ENCODE assay signal across 38 mouse cellular contexts in the genomic region with DNA sequence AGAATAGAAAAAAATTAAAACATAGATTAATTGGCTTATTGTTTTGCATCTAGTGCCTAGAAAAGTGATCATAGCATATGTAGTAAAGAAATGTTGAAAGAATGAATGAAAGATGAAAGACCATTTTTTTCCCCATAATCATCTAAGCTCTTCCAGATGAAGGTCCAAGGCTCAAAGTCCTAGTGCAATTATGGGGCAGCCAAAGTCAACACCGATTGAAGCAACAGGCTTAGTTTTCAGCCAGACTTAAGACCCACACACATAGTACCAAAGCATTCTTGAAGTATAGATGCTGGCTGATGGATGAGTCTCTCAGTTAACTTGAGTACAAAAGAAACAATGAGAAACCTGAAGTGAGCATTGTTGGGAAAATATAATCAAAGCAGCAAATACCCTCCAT. TPM values are rescaled to one million over a fixed set of nuclear protein-coding genes. Genes with fewer than 3 reads are reported as not detected.
"Had no signal": no experiment of that assay in that cellular context is flagged by ENCODE, and none has a peak within 500 bp of the region (broad histone marks: within the 10 kb centered on the region; RNA-seq: fewer than 3 reads in every experiment).

No protein-coding gene starts in this region.

- H3K4me3 ChIP-seq: heart, adult 2 months; heart, embryonic 13.5 days; heart, embryonic 15.5 days; hindbrain, embryonic 13.5 days; kidney, embryonic 15.5 days; limb, embryonic 13.5 days; limb, embryonic 15.5 days; liver, embryonic 13.5 days; liver, embryonic 15.5 days had no signal

- H3K27ac ChIP-seq: heart, adult 2 months; heart, embryonic 13.5 days; heart, embryonic 15.5 days; hindbrain, embryonic 13.5 days; kidney, embryonic 15.5 days; kidney, postnatal 0 days; limb, embryonic 13.5 days; limb, embryonic 15.5 days; liver, embryonic 13.5 days; liver, embryonic 15.5 days had no signal

- H3K9ac ChIP-seq: heart, embryonic 13.5 days; heart, embryonic 15.5 days; hindbrain, embryonic 13.5 days; kidney, embryonic 15.5 days; limb, embryonic 13.5 days; limb, embryonic 15.5 days; liver, embryonic 13.5 days; liver, embryonic 15.5 days had no signal

- H3K4me2 ChIP-seq: heart, embryonic 11.5 days; heart, embryonic 13.5 days; heart, embryonic 15.5 days; hindbrain, embryonic 13.5 days; kidney, embryonic 15.5 days; limb, embryonic 13.5 days; limb, embryonic 15.5 days; liver, embryonic 13.5 days; liver, embryonic 15.5 days had no signal

- ATAC-seq: forebrain, embryonic 16.5 days; hindbrain, embryonic 16.5 days; inflammation-experienced regulatory T-cells, adult 6 months had no signal

- H3K36me3 ChIP-seq: heart, embryonic 13.5 days; heart, embryonic 15.5 days; hindbrain, embryonic 13.5 days; kidney, embryonic 15.5 days; limb, embryonic 13.5 days; limb, embryonic 15.5 days; liver, embryonic 13.5 days; liver, embryonic 15.5 days had no signal

- H3K9me3 ChIP-seq: heart, embryonic 13.5 days; heart, embryonic 15.5 days; hindbrain, embryonic 13.5 days; kidney, embryonic 15.5 days; limb, embryonic 13.5 days; limb, embryonic 15.5 days; liver, embryonic 13.5 days; liver, embryonic 15.5 days had no signal

- H3K4me1 ChIP-seq: heart, embryonic 15.5 days; hindbrain, embryonic 13.5 days; kidney, embryonic 15.5 days; limb, embryonic 13.5 days; limb, embryonic 15.5 days; liver, embryonic 13.5 days; liver, embryonic 15.5 days had no signal

- DNase-seq: gastrocnemius, postnatal 14 days; gastrocnemius, postnatal 36 days; heart, adult 11 months; heart, adult 2 months; heart, postnatal 14 days; heart, postnatal 36 days; kidney, adult 11 months; kidney, adult 2 months; kidney, postnatal 14 days; kidney, postnatal 36 days; layer of hippocampus, adult 9-11 months; layer of hippocampus, postnatal 36 days; left cerebral cortex, postnatal 4 days; liver, embryonic 13.5 days had no signal

- H3K27me3 ChIP-seq: heart, embryonic 13.5 days; heart, embryonic 15.5 days; hindbrain, embryonic 13.5 days; kidney, embryonic 15.5 days; limb, embryonic 13.5 days; limb, embryonic 15.5 days; liver, embryonic 13.5 days; liver, embryonic 15.5 days had no signal

RNA-seq across cellular contexts. Expression of a gene that starts 9.3 kb away (rescaled TPM):
- total RNA-seq: gastrocnemius, postnatal 14 days; heart, adult 2 months; heart, postnatal 14 days; heart, postnatal 36 days; hematopoietic stem cell, adult 5-6 weeks; layer of hippocampus, adult 18-20 months; layer of hippocampus, adult 8-10 months; layer of hippocampus, postnatal 14 days; layer of hippocampus, postnatal 36 days; left cerebral cortex, adult 18-20 months; left cerebral cortex, adult 8-10 months; left cerebral cortex, postnatal 10 days; left cerebral cortex, postnatal 25 days; left cerebral cortex, postnatal 4 days had no signal
- polyA plus RNA-seq: forebrain, embryonic 16.5 days; heart, postnatal 0 days; hindbrain, embryonic 11.5 days; hindbrain, embryonic 13.5 days; large intestine, adult 2 months; limb, embryonic 11.5 days; limb, embryonic 13.5 days had no signal
